Mouse (Mus musculus) frontal cortex, adult (tissue): ENCODE data around the gene Zfand4.
"Not testable (repeated sequence)": the region's sequence is repeated elsewhere in the genome, so short reads cannot be mapped to it uniquely, and the experiment has no call there.

Experiments used
- ATAC-seq: cut with Nextera tagmentation; 2 replicates; pipeline ENCODE4 v1.9.2; 2017; ENCODE audit warnings: mild to moderate bottlenecking, moderate library complexity, mixed read lengths; ENCODE audit not compliant: low TSS enrichment

Gene Zfand4

GRCm38 (mm10) chr6:116264018-116264651 lies at the start of gene Zfand4:
Gene Zfand4, plus strand, starts transcription at chr6:116264222.
- peak; percentile 92 for ATAC-seq

GRCm38 (mm10) chr6:116227767-116228166 lies 36.3 kb upstream of the Zfand4 start:
- no peak for ATAC-seq

- ATAC-seq, result peak; percentile 93
Observed at GRCm38 (mm10) chr6:116228785-116229525, 35.1 kb upstream of the Zfand4 start.

GRCm38 (mm10) chr6:116234821-116235220 lies 29.2 kb upstream of the Zfand4 start:
- not testable (repeated sequence) for ATAC-seq

GRCm38 (mm10) chr6:116235336-116235735 lies 28.7 kb upstream of the Zfand4 start:
- no peak; the same call in 1 of the 2 replicates for ATAC-seq

GRCm38 (mm10) chr6:116238083-116238482 lies 25.9 kb upstream of the Zfand4 start:
- ATAC-seq, result peak; percentile 85

- ATAC-seq, result no peak
Observed at GRCm38 (mm10) chr6:116240371-116240770, 23.7 kb upstream of the Zfand4 start.

GRCm38 (mm10) chr6:116259649-116260048 lies 4.4 kb upstream of the Zfand4 start:
- ATAC-seq, result peak; percentile 36

- ATAC-seq, result no peak
Observed at GRCm38 (mm10) chr6:116260481-116260880, 3.5 kb upstream of the Zfand4 start.

GRCm38 (mm10) chr6:116262824-116263223 lies 1.2 kb upstream of the Zfand4 start:
- no peak for ATAC-seq

GRCm38 (mm10) chr6:116264836-116265235 lies 814 bp downstream of the Zfand4 start:
- no peak for ATAC-seq

- no peak for ATAC-seq
Observed at GRCm38 (mm10) chr6:116265603-116266002, 1.6 kb downstream of the Zfand4 start.

- ATAC-seq, result no peak
Observed at GRCm38 (mm10) chr6:116266273-116267109, 2.5 kb downstream of the Zfand4 start.

- ATAC-seq, result no peak
Observed at GRCm38 (mm10) chr6:116267110-116267423, 3.0 kb downstream of the Zfand4 start.

- no peak for ATAC-seq
Observed at GRCm38 (mm10) chr6:116275695-116276094, 11.7 kb downstream of the Zfand4 start.

- no peak for ATAC-seq
Observed at GRCm38 (mm10) chr6:116278679-116279317, 14.8 kb downstream of the Zfand4 start.

- ATAC-seq, result no peak
Observed at GRCm38 (mm10) chr6:116281014-116281413, 17.0 kb downstream of the Zfand4 start.

GRCm38 (mm10) chr6:116282546-116282945 lies 18.5 kb downstream of the Zfand4 start:
- no peak for ATAC-seq

- ATAC-seq, result no peak
Observed at GRCm38 (mm10) chr6:116283280-116283679, 19.3 kb downstream of the Zfand4 start.

GRCm38 (mm10) chr6:116286321-116286720 lies 22.3 kb downstream of the Zfand4 start:
- no peak for ATAC-seq

- ATAC-seq, result no peak
Observed at GRCm38 (mm10) chr6:116286870-116287575, 23.0 kb downstream of the Zfand4 start.
